Mouse (Mus musculus) heart, postnatal 0 days (tissue): ENCODE measurements at regions not wholly inside any gene's neighbourhood (a gene's known extent, or its start where the extent isn't known, plus 50 kb on each side); places are given as distances from the start of the nearest gene placed in this dataset.

Source experiments
- ATAC-seq: fragments of 200-750 bp; cut with Nextera tagmentation; 2 replicates; pipeline ENCODE4 v1.8.0; 2017; ENCODE audit warnings: low read depth, moderate number of reproducible peaks, moderate library complexity; ENCODE audit not compliant: insufficient read depth
- DNase-seq: peaks from one replicate; pipeline ENCODE4 v3.0.0-alpha.2; 2016; ENCODE audit warnings: low spot score
- H3K27ac ChIP-seq: fragments of 300-500 bp; sonication (generic); 2 replicates; pipeline ENCODE4 v1.5.1; 2014; ENCODE audit warnings: low read depth, mild to moderate bottlenecking
- H3K27me3 ChIP-seq: fragments of 300-500 bp; sonication (generic); 2 replicates; pipeline ENCODE4 v1.6.1; 2014; ENCODE audit warnings: low read length, mixed read lengths; ENCODE audit not compliant: control insufficient read depth, insufficient read depth
- H3K36me3 ChIP-seq: fragments of 300-500 bp; sonication (generic); replicated peaks from 2 replicates; pipeline ENCODE4 v1.6.1; 2014; ENCODE audit warnings: low read length, mixed read lengths; ENCODE audit not compliant: control insufficient read depth, insufficient read depth
- H3K4me1 ChIP-seq: fragments of 300-500 bp; sonication (generic); 2 replicates; pipeline ENCODE4 v1.6.1; 2014; ENCODE audit warnings: antibody characterized with exemption; ENCODE audit not compliant: control insufficient read depth, insufficient read depth
- H3K4me2 ChIP-seq: fragments of 300-500 bp; sonication (generic); 2 replicates; pipeline ENCODE4 v1.6.1; 2014; ENCODE audit warnings: low read depth, mild to moderate bottlenecking, low read length, moderate library complexity
- H3K4me3 ChIP-seq: fragments of 300-500 bp; sonication (generic); 2 replicates; pipeline ENCODE4 v1.5.1; 2014; ENCODE audit warnings: low read depth, low read length
- H3K9ac ChIP-seq: fragments of 300-500 bp; sonication (generic); replicated peaks from 2 replicates; pipeline ENCODE4 v1.6.1; 2014; ENCODE audit warnings: low read depth, low read length, mixed read lengths
- H3K9me3 ChIP-seq: fragments of 300-500 bp; sonication (generic); replicated peaks from 2 replicates; pipeline ENCODE4 v1.6.1; 2016; ENCODE audit warnings: low read length; ENCODE audit not compliant: control insufficient read depth
- CTCF ChIP-seq: IDR thresholded peaks from 2 replicates; pipeline ENCODE4 v1.5.1; 2016; ENCODE audit warnings: antibody characterized with exemption, control low read depth, low read depth
- EP300 ChIP-seq: IDR thresholded peaks from 2 replicates; pipeline ENCODE4 v1.6.1; 2016; ENCODE audit warnings: antibody characterized with exemption, low read depth
- WGBS: fragments of 180-500 bp; shearing (Covaris S2); extraction: QIAGEN DNeasy Blood & Tissue Kit; methylation state at CpG from one replicate; pipeline ENCODE4 v1.1.7; 2014; 5-methylcytosine and 5-hydroxymethylcytosine counted together

- TF ChIP-seq CTCF = peak; percentile 47
- no peak for TF ChIP-seq EP300
- no peak for ATAC-seq
- 58% methylated on average over 4 of the region's 4 CpGs for WGBS
Observed at GRCm38 (mm10) chr3:36771011-36771410, 81.0 kb upstream of the Trpc3 start.

GRCm38 (mm10) chr3:36774023-36774422 lies 84.1 kb upstream of the Trpc3 start:
- TF ChIP-seq CTCF (no peak), EP300 (no peak)
- no peaks in the 10 kb centered on the region for H3K27me3 ChIP-seq
- H3K36me3 ChIP-seq = no peaks in the 10 kb centered on the region
- no peaks in the 10 kb centered on the region for H3K4me1 ChIP-seq
- no peak for ATAC-seq
- DNase-seq = no peak
- 45% methylated on average over 4 of the region's 4 CpGs for WGBS
- H3K4me3 ChIP-seq = no peak overlapping the region
- no peak overlapping the region for H3K27ac ChIP-seq
- H3K4me2 ChIP-seq = no peak overlapping the region
- H3K9ac ChIP-seq = no peak overlapping the region
- H3K9me3 ChIP-seq = no peaks in the 10 kb centered on the region; the same call in 1 of the 2 replicates

More at GRCm38 (mm10) chr3:36771011-36771410, 81.0 kb upstream of the Trpc3 start:
- no peak overlapping the region for H3K9ac ChIP-seq
- H3K27ac ChIP-seq = no peak overlapping the region
- no peaks in the 10 kb centered on the region for H3K27me3 ChIP-seq
- no peak overlapping the region for H3K4me3 ChIP-seq
- H3K4me2 ChIP-seq = no peak overlapping the region
- H3K9me3 ChIP-seq = no peaks in the 10 kb centered on the region; the same call in 1 of the 2 replicates
- no peaks in the 10 kb centered on the region for H3K4me1 ChIP-seq
- no peaks in the 10 kb centered on the region for H3K36me3 ChIP-seq
- DNase-seq = no peak

GRCm38 (mm10) chr3:36778448-36778847 lies 84.5 kb upstream of the 4932438A13Rik start:
- no peaks in the 10 kb centered on the region; the same call in 1 of the 2 replicates for H3K9me3 ChIP-seq
- peak; percentile 29 for DNase-seq
- no peak overlapping the region for H3K4me2 ChIP-seq
- no peaks in the 10 kb centered on the region for H3K27me3 ChIP-seq
- no peak overlapping the region for H3K9ac ChIP-seq
- ATAC-seq = peak; percentile 47
- H3K4me1 ChIP-seq = no peaks in the 10 kb centered on the region
- no peak overlapping the region for H3K27ac ChIP-seq
- no peak overlapping the region for H3K4me3 ChIP-seq
- H3K36me3 ChIP-seq = no peaks in the 10 kb centered on the region
- TF ChIP-seq CTCF (no peak), EP300 (no peak; the same call in 1 of the 2 replicates)
- 65% methylated on average over 7 of the region's 7 CpGs for WGBS

- no peaks in the 10 kb centered on the region for H3K36me3 ChIP-seq
- no peak for TF ChIP-seq CTCF
- no peak for TF ChIP-seq EP300
- 80% methylated on average over 5 of the region's 5 CpGs for WGBS
- no peaks in the 10 kb centered on the region for H3K9me3 ChIP-seq
- no peaks in the 10 kb centered on the region for H3K27me3 ChIP-seq
- no peak for ATAC-seq
- no peak for DNase-seq
- H3K4me3 ChIP-seq = no peak overlapping the region
- H3K4me1 ChIP-seq = no peaks in the 10 kb centered on the region
- H3K4me2 ChIP-seq = no peak overlapping the region
- no peak overlapping the region for H3K9ac ChIP-seq
- no peak overlapping the region for H3K27ac ChIP-seq
Observed at GRCm38 (mm10) chr3:36786581-36786980, 76.3 kb upstream of the 4932438A13Rik start.

GRCm38 (mm10) chr3:36790245-36790644 lies 72.7 kb upstream of the 4932438A13Rik start:
- Histone ChIP-seq H3K36me3 (no peaks in the 10 kb centered on the region), H3K9ac (no peak overlapping the region), H3K4me1 (no peaks in the 10 kb centered on the region), H3K9me3 (no peaks in the 10 kb centered on the region), H3K4me2 (no peak overlapping the region), H3K27ac (no peak overlapping the region), H3K4me3 (no peak overlapping the region), H3K27me3 (no peaks in the 10 kb centered on the region)
- no peak for TF ChIP-seq EP300
- TF ChIP-seq CTCF = no peak
- ATAC-seq = no peak
- no peak for DNase-seq
- WGBS = 65% methylated on average over 4 of the region's 4 CpGs

GRCm38 (mm10) chr3:36797025-36797424 lies 65.9 kb upstream of the 4932438A13Rik start:
- TF ChIP-seq CTCF (no peak), EP300 (no peak)
- Histone ChIP-seq H3K36me3 (no peaks in the 10 kb centered on the region), H3K4me2 (no peak overlapping the region), H3K4me1 (no peaks in the 10 kb centered on the region), H3K9me3 (no peaks in the 10 kb centered on the region), H3K27ac (no peak overlapping the region), H3K4me3 (no peak overlapping the region), H3K9ac (no peak overlapping the region), H3K27me3 (no peaks in the 10 kb centered on the region)
- DNase-seq = no peak
- 47% methylated on average over 4 of the region's 4 CpGs for WGBS
- ATAC-seq = no peak
